Mouse (Mus musculus) hindbrain, embryonic 11.5 days (tissue): Measurements from ENCODE around the gene Pde8a. TPM values are rescaled to one million over a fixed set of nuclear protein-coding genes. Genes with fewer than 3 reads are reported as not detected.

Experiments
- ATAC-seq: fragments of 200-750 bp; cut with Nextera tagmentation; 2 replicates; pipeline ENCODE4 v1.8.0; 2017; ENCODE audit warnings: mild to moderate bottlenecking, moderate TSS enrichment, moderate library complexity; ENCODE audit not compliant: low FRiP score
- DNase-seq: peaks from one replicate; pipeline ENCODE4 v3.0.0-alpha.2; 2015; ENCODE audit warnings: low spot score
- H3K27ac ChIP-seq: fragments of 300-500 bp; sonication (generic); 2 replicates; pipeline ENCODE4 v1.5.1; 2014; ENCODE audit warnings: mild to moderate bottlenecking, low read depth, low read length
- H3K27me3 ChIP-seq: fragments of 300-500 bp; sonication (generic); 2 replicates; pipeline ENCODE4 v1.6.1; 2014; ENCODE audit warnings: mild to moderate bottlenecking, low read length, moderate library complexity, mixed read lengths; ENCODE audit not compliant: control insufficient read depth, insufficient read depth
- H3K36me3 ChIP-seq: fragments of 300-500 bp; sonication (generic); 2 replicates; pipeline ENCODE4 v1.6.1; 2014; ENCODE audit warnings: mild to moderate bottlenecking, low read length, moderate library complexity, mixed read lengths; ENCODE audit not compliant: control insufficient read depth, insufficient read depth
- H3K4me1 ChIP-seq: fragments of 300-500 bp; sonication (generic); replicated peaks from 2 replicates; pipeline ENCODE4 v1.6.1; 2014; ENCODE audit warnings: low read length, mixed read lengths; ENCODE audit not compliant: control insufficient read depth, insufficient read depth
- H3K4me2 ChIP-seq: fragments of 300-500 bp; sonication (generic); replicated peaks from 2 replicates; pipeline ENCODE4 v1.6.1; 2014; ENCODE audit warnings: mild to moderate bottlenecking, low read depth, low read length
- H3K4me3 ChIP-seq: fragments of 300-500 bp; sonication (generic); 2 replicates; pipeline ENCODE4 v1.5.1; 2014; ENCODE audit warnings: low read depth, low read length
- H3K9ac ChIP-seq: fragments of 300-500 bp; sonication (generic); 2 replicates; pipeline ENCODE4 v1.6.1; 2014; ENCODE audit warnings: low read depth, low read length
- H3K9me3 ChIP-seq: fragments of 300-500 bp; sonication (generic); 2 replicates; pipeline ENCODE4 v1.6.1; 2016; ENCODE audit warnings: low read length; ENCODE audit not compliant: control insufficient read depth
- WGBS: fragments of 180-500 bp; shearing (Covaris S2); extraction: QIAGEN DNeasy Blood & Tissue Kit; methylation state at CpG from one replicate; pipeline ENCODE4 v1.1.7; 2014; 5-methylcytosine and 5-hydroxymethylcytosine counted together
- polyA plus RNA-seq: library from polyadenylated mRNA; unstranded; fragments of >200 nt; fragmentation: Nextera tagmentation; extraction: Ambion mirVana; gene quantifications from 2 replicates; pipeline ENCODE4 v1.2.1, GENCODE M21; 2014

Gene Pde8a
- polyA plus RNA-seq, 1 experiment from 2014 or later: 2.5 TPM

DNA sequence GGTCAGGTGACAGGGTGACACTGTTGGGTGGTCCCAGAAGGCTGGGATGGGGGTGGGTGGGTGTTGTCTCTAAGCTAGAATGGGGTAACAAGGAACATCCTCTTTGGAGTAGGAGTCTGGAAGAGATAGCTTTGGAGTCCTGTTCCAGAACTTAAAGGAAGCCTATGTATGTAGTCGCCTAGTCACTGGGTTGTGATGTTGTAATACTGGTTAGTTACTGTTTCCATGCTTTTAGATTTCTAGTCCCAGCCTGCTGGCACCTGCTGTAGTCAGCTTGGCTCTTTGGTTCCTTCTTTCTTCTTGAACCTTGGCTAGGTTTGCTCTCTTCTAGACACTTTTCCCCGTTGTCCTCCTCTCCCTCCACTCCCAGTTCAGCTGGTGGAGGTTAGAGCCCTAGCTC lies 21.7 kb downstream of the Pde8a start:
- no peaks in the 10 kb centered on the region for H3K36me3 ChIP-seq
- no peak overlapping the region for H3K4me2 ChIP-seq
- DNase-seq (no peak), ATAC-seq (no peak)
- H3K9ac ChIP-seq: no peak overlapping the region
- no peaks in the 10 kb centered on the region for H3K9me3 ChIP-seq
- 78% methylated on average over 2 of the region's 2 CpGs for WGBS
- no peaks in the 10 kb centered on the region for H3K27me3 ChIP-seq
- H3K27ac ChIP-seq: no peak overlapping the region
- H3K4me3 ChIP-seq: no peak overlapping the region
- H3K4me1 ChIP-seq: no peaks in the 10 kb centered on the region

DNA sequence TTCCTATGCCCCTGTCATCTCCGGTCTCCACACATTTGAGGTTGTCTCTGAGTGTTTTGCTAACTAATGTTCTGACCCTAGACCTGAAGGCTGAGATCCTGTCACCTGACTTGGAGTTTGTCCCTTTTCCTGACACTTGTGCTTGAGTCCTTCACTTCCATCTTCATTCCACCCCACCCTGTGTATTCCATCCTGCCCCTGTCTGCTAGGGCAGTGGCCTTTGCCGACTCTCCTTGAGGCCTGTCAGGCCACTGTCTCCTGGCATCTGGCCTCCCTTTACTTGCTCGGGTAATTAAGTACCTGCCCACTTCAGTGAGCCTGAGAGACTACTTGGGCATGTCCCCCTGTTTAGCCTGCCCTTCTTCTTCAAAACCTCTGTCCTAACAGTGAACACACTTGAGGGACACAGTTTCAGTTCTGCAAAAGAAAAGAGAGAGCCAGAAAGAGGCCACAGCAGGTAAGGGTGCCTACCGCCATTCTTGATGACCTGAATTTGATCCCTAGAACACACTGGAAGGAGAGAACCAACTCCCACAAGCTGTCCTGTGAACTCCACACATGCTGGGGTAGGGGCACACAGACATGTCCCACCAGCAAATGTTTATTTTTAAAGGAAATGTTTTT lies 22.3 kb downstream of the Pde8a start:
- H3K4me2 ChIP-seq: no peak overlapping the region
- H3K9me3 ChIP-seq: no peaks in the 10 kb centered on the region
- H3K4me1 ChIP-seq: no peaks in the 10 kb centered on the region
- no peak overlapping the region for H3K27ac ChIP-seq
- H3K4me3 ChIP-seq: no peak overlapping the region
- no peak overlapping the region for H3K9ac ChIP-seq
- ATAC-seq (no peak), DNase-seq (no peak)
- no peaks in the 10 kb centered on the region for H3K36me3 ChIP-seq
- H3K27me3 ChIP-seq: no peaks in the 10 kb centered on the region
- WGBS: 77% methylated on average over 4 of the region's 4 CpGs

DNA sequence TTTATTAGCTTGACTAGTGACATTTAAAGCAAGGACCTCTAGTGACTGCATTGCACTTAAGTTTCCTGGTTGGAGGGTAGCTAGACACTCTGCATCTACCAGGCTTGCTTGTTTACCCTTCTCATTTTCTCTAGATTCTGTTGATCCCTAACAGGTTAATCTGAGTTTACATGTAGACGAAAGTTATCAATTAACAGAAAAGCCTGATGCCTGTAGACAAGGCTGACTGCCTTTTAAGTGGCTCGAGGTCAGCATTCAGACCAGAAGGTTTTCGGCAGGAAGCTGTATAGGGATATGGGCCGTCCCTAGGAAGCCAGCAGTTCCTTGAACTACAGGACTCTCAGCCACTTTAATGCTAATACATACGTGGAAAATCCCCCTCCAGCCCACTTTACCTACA lies 30.0 kb downstream of the Pde8a start:
- 68% methylated on average over 5 of the region's 5 CpGs for WGBS
- no peak overlapping the region for H3K27ac ChIP-seq
- H3K9me3 ChIP-seq: no peaks in the 10 kb centered on the region
- no peak overlapping the region for H3K4me3 ChIP-seq
- ATAC-seq (no peak), DNase-seq (no peak)
- H3K27me3 ChIP-seq: no peaks in the 10 kb centered on the region
- H3K36me3 ChIP-seq: no peaks in the 10 kb centered on the region
- no peak overlapping the region for H3K4me2 ChIP-seq
- H3K9ac ChIP-seq: no peak overlapping the region
- no peaks in the 10 kb centered on the region for H3K4me1 ChIP-seq

DNA sequence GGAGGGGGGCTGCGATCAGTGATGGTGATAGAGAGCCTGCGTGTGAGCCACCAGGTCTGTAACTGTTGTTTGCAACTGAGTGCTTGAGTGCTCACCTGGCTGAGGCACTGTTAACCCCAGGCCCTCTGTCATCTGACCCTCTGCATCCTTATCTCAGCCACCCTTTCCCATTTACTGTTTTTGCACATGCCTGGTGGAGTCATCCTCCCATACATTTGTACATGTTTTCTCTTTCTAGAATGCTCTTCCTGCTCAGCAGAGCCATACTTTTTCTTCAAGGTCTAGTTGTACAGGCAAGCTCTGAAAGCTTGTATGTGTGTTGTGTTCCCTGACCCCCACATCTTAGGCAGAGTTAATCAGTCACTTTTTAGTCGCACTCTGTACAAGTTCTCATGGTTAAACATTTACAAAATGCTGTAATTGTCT lies 36.5 kb downstream of the Pde8a start:
- no peaks in the 10 kb centered on the region for H3K27me3 ChIP-seq
- WGBS: 77% methylated on average over 3 of the region's 3 CpGs
- no peaks in the 10 kb centered on the region for H3K9me3 ChIP-seq
- ATAC-seq (no peak), DNase-seq (no peak)
- H3K36me3 ChIP-seq: no peaks in the 10 kb centered on the region
- no peak overlapping the region for H3K4me2 ChIP-seq
- no peak overlapping the region for H3K27ac ChIP-seq
- no peaks in the 10 kb centered on the region for H3K4me1 ChIP-seq
- no peak overlapping the region for H3K4me3 ChIP-seq
- H3K9ac ChIP-seq: no peak overlapping the region

DNA sequence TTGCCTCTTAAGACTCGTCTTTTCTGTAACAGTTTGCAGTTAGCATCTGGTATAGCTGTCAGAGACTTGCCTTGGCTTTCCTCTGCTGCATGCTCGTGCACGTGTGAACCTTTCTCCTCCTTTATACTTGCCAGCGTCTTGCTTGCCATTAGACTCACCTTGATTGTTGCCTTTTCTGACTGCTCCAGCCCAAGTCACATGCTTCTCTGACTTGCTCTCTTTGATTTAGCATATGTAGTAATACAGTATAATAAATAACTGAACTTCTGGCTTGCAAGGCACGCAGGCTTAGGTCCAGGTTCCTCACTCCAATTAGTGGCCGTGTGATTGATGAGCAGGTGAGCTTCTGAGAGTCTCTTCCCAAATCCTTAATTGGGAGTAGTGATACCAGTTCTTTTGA lies 37.2 kb downstream of the Pde8a start:
- Histone ChIP-seq H3K36me3 (no peaks in the 10 kb centered on the region), H3K9me3 (no peaks in the 10 kb centered on the region), H3K4me3 (no peak overlapping the region), H3K27ac (no peak overlapping the region), H3K9ac (no peak overlapping the region), H3K4me2 (no peak overlapping the region), H3K4me1 (no peaks in the 10 kb centered on the region), H3K27me3 (no peaks in the 10 kb centered on the region)
- no peak for DNase-seq
- 78% methylated on average over 6 of the region's 6 CpGs for WGBS
- ATAC-seq: no peak

DNA sequence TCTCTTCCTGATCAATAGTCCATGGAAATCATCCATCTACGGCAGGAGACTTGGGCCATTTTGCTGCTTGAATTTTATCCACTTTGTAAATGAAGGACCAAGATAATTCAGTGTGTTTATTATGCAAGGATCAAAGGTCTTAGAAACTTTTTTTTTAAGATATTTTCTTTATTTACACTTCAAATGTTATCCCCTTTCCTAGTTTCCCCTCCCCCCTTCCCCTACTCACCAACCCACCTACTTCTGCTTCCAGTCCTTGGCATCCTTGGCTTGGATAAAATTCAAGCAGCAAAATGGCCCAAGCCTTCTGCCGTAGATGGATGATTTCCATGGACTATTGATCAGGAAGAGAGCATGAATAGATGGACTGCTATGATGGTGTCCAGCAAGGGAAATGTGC lies 38.1 kb downstream of the Pde8a start:
- Histone ChIP-seq H3K4me3 (no peak overlapping the region), H3K9ac (no peak overlapping the region), H3K27ac (no peak overlapping the region), H3K4me2 (no peak overlapping the region), H3K27me3 (no peaks in the 10 kb centered on the region), H3K9me3 (no peaks in the 10 kb centered on the region), H3K36me3 (no peaks in the 10 kb centered on the region), H3K4me1 (no peaks in the 10 kb centered on the region)
- 95% methylated on average over 2 of the region's 2 CpGs for WGBS
- ATAC-seq: no peak
- no peak for DNase-seq

DNA sequence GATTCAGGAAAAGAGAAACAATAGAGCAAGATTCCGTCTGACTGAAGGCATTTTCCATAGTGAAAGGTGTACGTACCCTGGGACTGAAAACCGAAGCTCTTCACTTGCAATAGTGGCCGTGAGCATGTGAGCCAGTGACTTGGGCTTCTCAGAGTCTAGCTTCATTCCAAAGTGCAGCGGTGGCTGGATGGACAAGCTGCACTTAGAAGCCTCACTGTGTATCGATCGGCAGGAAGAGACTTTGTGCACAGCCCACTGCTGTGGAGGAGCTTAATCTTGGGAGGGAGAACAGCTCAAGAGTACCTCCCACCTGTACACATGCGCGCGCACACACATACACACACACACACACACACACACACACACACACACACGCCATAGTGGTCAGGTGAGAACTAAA lies 39.9 kb downstream of the Pde8a start:
- H3K9me3 ChIP-seq: no peaks in the 10 kb centered on the region
- DNase-seq (no peak), ATAC-seq (no peak)
- no peak overlapping the region for H3K27ac ChIP-seq
- H3K4me2 ChIP-seq: no peak overlapping the region
- 86% methylated on average over 11 of the region's 11 CpGs for WGBS
- H3K4me1 ChIP-seq: no peaks in the 10 kb centered on the region
- H3K27me3 ChIP-seq: no peaks in the 10 kb centered on the region
- H3K9ac ChIP-seq: no peak overlapping the region
- no peak overlapping the region for H3K4me3 ChIP-seq
- no peaks in the 10 kb centered on the region for H3K36me3 ChIP-seq

DNA sequence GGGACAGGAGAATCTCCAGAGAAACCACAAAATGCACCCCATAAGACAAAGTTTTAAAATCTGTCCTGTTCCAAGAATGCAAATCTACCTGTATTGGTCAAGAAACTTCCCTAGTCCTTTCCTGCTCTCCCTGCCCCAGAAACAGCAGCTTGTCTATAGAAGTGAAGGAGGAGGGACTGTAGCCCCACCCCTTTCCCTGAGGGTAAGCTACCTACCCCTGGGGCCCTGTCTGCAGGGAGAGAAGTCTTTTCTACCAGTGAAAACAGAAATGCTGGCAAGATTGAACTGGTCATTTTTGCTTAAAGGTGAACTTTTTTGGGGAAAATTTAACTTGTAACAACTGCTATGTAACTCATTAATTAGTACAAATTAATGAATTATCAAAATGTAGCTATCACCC lies 41.2 kb downstream of the Pde8a start:
- Histone ChIP-seq H3K9me3 (no peaks in the 10 kb centered on the region), H3K4me1 (no peaks in the 10 kb centered on the region), H3K27me3 (no peaks in the 10 kb centered on the region), H3K9ac (no peak overlapping the region), H3K27ac (no peak overlapping the region), H3K4me2 (no peak overlapping the region), H3K4me3 (no peak overlapping the region), H3K36me3 (no peaks in the 10 kb centered on the region)
- DNase-seq (no peak), ATAC-seq (no peak)

DNA sequence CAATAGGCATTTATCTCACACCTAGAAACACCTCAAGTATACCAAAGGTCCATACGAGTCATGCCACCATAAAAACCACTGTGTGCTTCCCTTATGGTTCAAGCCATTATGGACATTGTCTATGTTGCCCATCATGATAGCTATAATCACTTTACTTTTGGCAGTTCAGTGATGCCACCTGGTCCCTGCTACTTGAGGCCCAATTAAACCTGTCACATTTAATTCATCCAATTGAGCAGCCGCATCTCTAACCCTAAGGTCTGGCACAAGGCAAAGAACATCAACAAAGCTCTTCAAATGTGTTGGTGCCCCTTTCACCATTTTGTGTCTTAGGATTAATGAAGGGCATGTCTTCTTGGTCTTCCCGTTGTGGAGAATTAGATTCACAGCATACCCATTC lies 42.1 kb downstream of the Pde8a start:
- no peak overlapping the region for H3K27ac ChIP-seq
- no peak overlapping the region for H3K4me2 ChIP-seq
- ATAC-seq: no peak
- WGBS: 85% methylated on average over 3 of the region's 3 CpGs
- no peak overlapping the region for H3K9ac ChIP-seq
- no peaks in the 10 kb centered on the region for H3K27me3 ChIP-seq
- DNase-seq: no peak
- no peaks in the 10 kb centered on the region for H3K36me3 ChIP-seq
- no peak overlapping the region for H3K4me3 ChIP-seq
- H3K4me1 ChIP-seq: no peaks in the 10 kb centered on the region
- H3K9me3 ChIP-seq: no peaks in the 10 kb centered on the region
